Mouse (Mus musculus) intestine, embryonic 16.5 days (tissue): ENCODE data around the gene Smok2a. TPM values are rescaled to one million over a fixed set of nuclear protein-coding genes. Genes with fewer than 3 reads are reported as not detected.
"Not testable (repeated sequence)": the region's sequence is repeated elsewhere in the genome, so short reads cannot be mapped to it uniquely, and the experiment has no call there.

ENCODE experiments used
- ATAC-seq: fragments of 200-750 bp; cut with Nextera tagmentation; 2 replicates; pipeline ENCODE4 v1.8.0; 2017; ENCODE audit warnings: moderate TSS enrichment, moderate library complexity
- H3K27ac ChIP-seq: fragments of 300-500 bp; sonication (generic); 2 replicates; pipeline ENCODE4 v1.5.1; 2014; ENCODE audit warnings: mild to moderate bottlenecking, low read length
- H3K27me3 ChIP-seq: fragments of 300-500 bp; sonication (generic); replicated peaks from 2 replicates; pipeline ENCODE4 v1.6.1; 2014; ENCODE audit warnings: low read length, control low read depth, mixed read lengths; ENCODE audit not compliant: control insufficient read depth, insufficient read depth
- H3K36me3 ChIP-seq: fragments of 300-500 bp; sonication (generic); 2 replicates; pipeline ENCODE4 v1.6.1; 2014; ENCODE audit warnings: low read length, control low read depth; ENCODE audit not compliant: control insufficient read depth, insufficient read depth
- H3K4me1 ChIP-seq: fragments of 300-500 bp; sonication (generic); 2 replicates; pipeline ENCODE4 v1.6.1; 2014; ENCODE audit warnings: low read length, control low read depth, mixed read lengths; ENCODE audit not compliant: control insufficient read depth, insufficient read depth
- H3K4me2 ChIP-seq: fragments of 300-500 bp; sonication (generic); 2 replicates; pipeline ENCODE4 v1.6.1; 2014; ENCODE audit warnings: low read depth, low read length, control low read depth
- H3K4me3 ChIP-seq: fragments of 300-500 bp; sonication (generic); 2 replicates; pipeline ENCODE4 v1.5.1; 2014; ENCODE audit warnings: mild to moderate bottlenecking, low read length
- H3K9ac ChIP-seq: fragments of 300-500 bp; sonication (generic); 2 replicates; pipeline ENCODE4 v1.6.1; 2014; ENCODE audit warnings: low read depth, low read length
- H3K9me3 ChIP-seq: fragments of 300-500 bp; sonication (generic); 2 replicates; pipeline ENCODE4 v1.6.1; 2016; ENCODE audit warnings: low read length, control low read depth; ENCODE audit not compliant: control insufficient read depth
- WGBS: fragments of 180-500 bp; shearing (Covaris S2); extraction: QIAGEN DNeasy Blood & Tissue Kit; methylation state at CpG from one replicate; pipeline ENCODE4 v1.1.7; 2014; 5-methylcytosine and 5-hydroxymethylcytosine counted together
- polyA plus RNA-seq: library from polyadenylated mRNA; unstranded; fragments of >200 nt; fragmentation: Nextera tagmentation; extraction: Ambion mirVana; gene quantifications from 2 replicates; pipeline ENCODE4 v1.2.1, GENCODE M21; 2015

Smok2a gene
- polyA plus RNA-seq, 1 experiment from 2014 or later: not detected

GRCm38 (mm10) chr17:13206491-13206890, 14.5 kb upstream of the Smok2a start:
- H3K36me3 ChIP-seq: no peaks in the 10 kb centered on the region
- H3K4me2 ChIP-seq: no peak overlapping the region
- H3K27ac ChIP-seq: no peak overlapping the region
- H3K4me1 ChIP-seq: no peaks in the 10 kb centered on the region
- no peak overlapping the region for H3K4me3 ChIP-seq
- H3K9ac ChIP-seq: no peak overlapping the region
- 91% methylated on average over 2 of the region's 2 CpGs for WGBS
- peaks cover 21% of the 10 kb centered on the region for H3K9me3 ChIP-seq
- no peaks in the 10 kb centered on the region for H3K27me3 ChIP-seq
- ATAC-seq: 0 out of 2 replicates have a peak, but pooled peaks have one; percentile 37

GRCm38 (mm10) chr17:13208460-13208859, 12.5 kb upstream of the Smok2a start:
- not testable (repeated sequence) for ATAC-seq, H3K9ac ChIP-seq, H3K27me3 ChIP-seq, H3K4me3 ChIP-seq, H3K36me3 ChIP-seq, H3K4me2 ChIP-seq, H3K27ac ChIP-seq, H3K4me1 ChIP-seq
- H3K9me3 ChIP-seq: peaks cover 40% of the 10 kb centered on the region

GRCm38 (mm10) chr17:13212136-13212850, 8.7 kb upstream of the Smok2a start:
- no peaks in the 10 kb centered on the region for H3K4me1 ChIP-seq
- H3K9ac ChIP-seq: no peak overlapping the region
- H3K27ac ChIP-seq: no peak overlapping the region
- H3K4me2 ChIP-seq: no peak overlapping the region
- 72% methylated on average over 7 of the region's 7 CpGs for WGBS
- ATAC-seq: no peak
- H3K4me3 ChIP-seq: no peak overlapping the region
- H3K36me3 ChIP-seq: no peaks in the 10 kb centered on the region
- no peaks in the 10 kb centered on the region for H3K27me3 ChIP-seq
- peaks cover 65% of the 10 kb centered on the region for H3K9me3 ChIP-seq

GRCm38 (mm10) chr17:13214169-13214568, 6.8 kb upstream of the Smok2a start:
- H3K4me3 ChIP-seq: no peak overlapping the region
- ATAC-seq: no peak
- H3K27ac ChIP-seq: no peak overlapping the region
- H3K36me3 ChIP-seq: no peaks in the 10 kb centered on the region
- no peaks in the 10 kb centered on the region for H3K27me3 ChIP-seq
- H3K4me1 ChIP-seq: no peaks in the 10 kb centered on the region
- no peak overlapping the region for H3K9ac ChIP-seq
- WGBS: 62% methylated on average over 4 of the region's 4 CpGs
- H3K9me3 ChIP-seq: peaks cover 72% of the 10 kb centered on the region
- H3K4me2 ChIP-seq: no peak overlapping the region

GRCm38 (mm10) chr17:13215595-13215994, 5.4 kb upstream of the Smok2a start:
- Histone ChIP-seq H3K9ac (no peak overlapping the region), H3K4me1 (no peaks in the 10 kb centered on the region), H3K27ac (no peak overlapping the region), H3K27me3 (no peaks in the 10 kb centered on the region), H3K36me3 (no peaks in the 10 kb centered on the region), H3K9me3 (peaks cover 67% of the 10 kb centered on the region), H3K4me2 (no peak overlapping the region), H3K4me3 (no peak overlapping the region)
- ATAC-seq: no peak
- 87% methylated on average over 2 of the region's 2 CpGs for WGBS

GRCm38 (mm10) chr17:13221921-13222320, 933 bp downstream of the Smok2a start:
- not testable (repeated sequence) for H3K4me2 ChIP-seq, ATAC-seq, H3K27ac ChIP-seq, H3K4me3 ChIP-seq, H3K36me3 ChIP-seq, H3K27me3 ChIP-seq, H3K9ac ChIP-seq, H3K4me1 ChIP-seq
- peaks cover 34% of the 10 kb centered on the region for H3K9me3 ChIP-seq
- WGBS: 89% methylated on average over 2 of the region's 2 CpGs

- whole genome bisulfite sequencing: 74% methylated on average over 2 of the region's 2 CpGs
- H3K9me3 ChIP-seq: peaks cover 53% of the 10 kb centered on the region
Observed at GRCm38 (mm10) chr17:13229957-13230356, 9.0 kb downstream of the Smok2a start, which contains the start of gene Smok2b. Gene Smok2b, plus strand, starts transcription at chr17:13230257.

GRCm38 (mm10) chr17:13239461-13239860, 18.5 kb downstream of the Smok2a start:
- not testable (repeated sequence) for H3K36me3 ChIP-seq, H3K4me2 ChIP-seq, H3K4me1 ChIP-seq, ATAC-seq, H3K27ac ChIP-seq, H3K9ac ChIP-seq, H3K27me3 ChIP-seq, H3K4me3 ChIP-seq
- 89% methylated on average over 4 of the region's 4 CpGs for WGBS
- peaks cover 24% of the 10 kb centered on the region for H3K9me3 ChIP-seq

More at GRCm38 (mm10) chr17:13229957-13230356, 9.0 kb downstream of the Smok2a start, which contains the start of gene Smok2b:
- H3K27ac ChIP-seq, ATAC-seq, H3K4me1 ChIP-seq, H3K4me2 ChIP-seq, H3K9ac ChIP-seq, H3K4me3 ChIP-seq, H3K36me3 ChIP-seq, H3K27me3 ChIP-seq: not testable (repeated sequence)

GRCm38 (mm10) chr17:13240807-13241727, 20.1 kb downstream of the Smok2a start:
- H3K9me3 ChIP-seq: peaks cover 17% of the 10 kb centered on the region
- H3K4me1 ChIP-seq, H3K9ac ChIP-seq, H3K27me3 ChIP-seq, H3K27ac ChIP-seq, H3K4me2 ChIP-seq, ATAC-seq, H3K4me3 ChIP-seq, H3K36me3 ChIP-seq: not testable (repeated sequence)
- 88% methylated on average over 7 of the region's 13 CpGs for WGBS
